Mouse (Mus musculus) forebrain, embryonic 16.5 days (tissue): ENCODE data around the gene Ecd. TPM values are rescaled to one million over a fixed set of nuclear protein-coding genes. Genes with fewer than 3 reads are reported as not detected.
"Not testable (repeated sequence)": the region's sequence is repeated elsewhere in the genome, so short reads cannot be mapped to it uniquely, and the experiment has no call there.

Source experiments
- ATAC-seq: fragments of 200-750 bp; cut with Nextera tagmentation; 2 replicates; pipeline ENCODE4 v1.8.0; 2017; ENCODE audit warnings: mild to moderate bottlenecking, moderate library complexity
- H3K27ac ChIP-seq: fragments of 300-500 bp; sonication (generic); 2 replicates; pipeline ENCODE4 v1.5.1; 2014; ENCODE audit warnings: low read length, control low read depth
- H3K27me3 ChIP-seq: fragments of 300-500 bp; sonication (generic); replicated peaks from 2 replicates; pipeline ENCODE4 v1.6.1; 2014; ENCODE audit warnings: low read length; ENCODE audit not compliant: control insufficient read depth, insufficient read depth
- H3K36me3 ChIP-seq: fragments of 300-500 bp; sonication (generic); 2 replicates; pipeline ENCODE4 v1.6.1; 2014; ENCODE audit not compliant: control insufficient read depth, insufficient read depth
- H3K4me1 ChIP-seq: fragments of 300-500 bp; sonication (generic); replicated peaks from 2 replicates; pipeline ENCODE4 v1.6.1; 2014; ENCODE audit warnings: low read length; ENCODE audit not compliant: control insufficient read depth, insufficient read depth
- H3K4me2 ChIP-seq: fragments of 300-500 bp; sonication (generic); 2 replicates; pipeline ENCODE4 v1.6.1; 2014; ENCODE audit warnings: mild to moderate bottlenecking, low read length, control low read depth
- H3K4me3 ChIP-seq: fragments of 300-500 bp; sonication (generic); replicated peaks from 2 replicates; pipeline ENCODE4 v1.5.1; 2014; ENCODE audit warnings: mild to moderate bottlenecking, low read length, control low read depth
- H3K9ac ChIP-seq: fragments of 300-500 bp; sonication (generic); replicated peaks from 2 replicates; pipeline ENCODE4 v1.6.1; 2014; ENCODE audit warnings: low read depth, low read length, control low read depth
- H3K9me3 ChIP-seq: fragments of 300-500 bp; sonication (generic); 2 replicates; pipeline ENCODE4 v1.6.1; 2016; ENCODE audit warnings: low read length; ENCODE audit not compliant: control insufficient read depth
- WGBS: fragments of 180-500 bp; shearing (Covaris S2); extraction: QIAGEN DNeasy Blood & Tissue Kit; methylation state at CpG from one replicate; pipeline ENCODE4 v1.1.7; 2014; 5-methylcytosine and 5-hydroxymethylcytosine counted together
- polyA plus RNA-seq: library from polyadenylated mRNA; unstranded; fragments of >200 nt; fragmentation: Nextera tagmentation; extraction: Ambion mirVana; gene quantifications from 2 replicates; pipeline ENCODE4 v1.2.1, GENCODE M21; 2015

Ecd gene
- polyA plus RNA-seq, 1 experiment from 2014 or later, result 57.6 TPM

GRCm38 (mm10) chr14:20340149-20340548 lies 7.8 kb downstream of the Ecd start:
- 81% methylated on average over 8 of the region's 8 CpGs for WGBS
- H3K4me2 ChIP-seq, result no peak overlapping the region
- H3K9me3 ChIP-seq, result no peaks in the 10 kb centered on the region
- H3K27me3 ChIP-seq, result no peaks in the 10 kb centered on the region
- no peak for ATAC-seq
- H3K27ac ChIP-seq, result no peak overlapping the region
- no peak overlapping the region for H3K4me3 ChIP-seq
- H3K4me1 ChIP-seq, result no peaks in the 10 kb centered on the region
- no peak overlapping the region for H3K9ac ChIP-seq
- H3K36me3 ChIP-seq, result peaks cover 21% of the 10 kb centered on the region

GRCm38 (mm10) chr14:20339415-20339814 lies 8.5 kb downstream of the Ecd start:
- no peak overlapping the region for H3K27ac ChIP-seq
- 95% methylated on average over 5 of the region's 5 CpGs for WGBS
- H3K4me1 ChIP-seq, result no peaks in the 10 kb centered on the region
- no peaks in the 10 kb centered on the region for H3K27me3 ChIP-seq
- peaks cover 22% of the 10 kb centered on the region for H3K36me3 ChIP-seq
- no peak overlapping the region for H3K4me3 ChIP-seq
- no peaks in the 10 kb centered on the region for H3K9me3 ChIP-seq
- H3K4me2 ChIP-seq, result no peak overlapping the region
- H3K9ac ChIP-seq, result no peak overlapping the region
- no peak for ATAC-seq

- no peaks in the 10 kb centered on the region for H3K4me1 ChIP-seq
- peaks cover 40% of the 10 kb centered on the region for H3K36me3 ChIP-seq
- H3K4me3 ChIP-seq, result no peak overlapping the region
- WGBS, result 89% methylated on average over 4 of the region's 4 CpGs
- H3K27ac ChIP-seq, result no peak overlapping the region
- ATAC-seq, result no peak
- no peak overlapping the region for H3K9ac ChIP-seq
- no peak overlapping the region for H3K4me2 ChIP-seq
- no peaks in the 10 kb centered on the region for H3K27me3 ChIP-seq
- no peaks in the 10 kb centered on the region for H3K9me3 ChIP-seq
Measured at GRCm38 (mm10) chr14:20331316-20331715, 16.6 kb downstream of the Ecd start.

GRCm38 (mm10) chr14:20328474-20328873 lies 19.4 kb downstream of the Ecd start:
- Histone ChIP-seq H3K4me2 (no peak overlapping the region), H3K36me3 (peaks cover 37% of the 10 kb centered on the region), H3K4me1 (no peaks in the 10 kb centered on the region), H3K9ac (no peak overlapping the region), H3K9me3 (no peaks in the 10 kb centered on the region), H3K27me3 (no peaks in the 10 kb centered on the region), H3K27ac (no peak overlapping the region), H3K4me3 (no peak overlapping the region)
- ATAC-seq, result no peak
- 69% methylated on average over 9 of the region's 9 CpGs for whole genome bisulfite sequencing

GRCm38 (mm10) chr14:20324196-20324595 lies 23.7 kb downstream of the Ecd start:
- H3K27ac ChIP-seq, result no peak overlapping the region
- no peak for ATAC-seq
- WGBS, result 96% methylated on average over 9 of the region's 9 CpGs

GRCm38 (mm10) chr14:20319420-20319819 lies 28.5 kb downstream of the Ecd start:
- H3K36me3 ChIP-seq, result peaks cover 17% of the 10 kb centered on the region; the same call in 1 of the 2 replicates
- ATAC-seq, result no peak
- no peaks in the 10 kb centered on the region for H3K27me3 ChIP-seq
- H3K27ac ChIP-seq, result no peak overlapping the region
- H3K4me1 ChIP-seq, result no peaks in the 10 kb centered on the region
- H3K9me3 ChIP-seq, result no peaks in the 10 kb centered on the region
- H3K9ac ChIP-seq, result no peak overlapping the region
- no peak overlapping the region for H3K4me2 ChIP-seq
- 72% methylated on average over 3 of the region's 3 CpGs for WGBS
- no peak overlapping the region for H3K4me3 ChIP-seq

More at GRCm38 (mm10) chr14:20324196-20324595, 23.7 kb downstream of the Ecd start:
- Histone ChIP-seq H3K4me3 (no peak overlapping the region), H3K4me2 (no peak overlapping the region), H3K4me1 (no peaks in the 10 kb centered on the region), H3K36me3 (peaks cover 36% of the 10 kb centered on the region), H3K9me3 (no peaks in the 10 kb centered on the region), H3K27me3 (no peaks in the 10 kb centered on the region), H3K9ac (no peak overlapping the region)

- no peaks in the 10 kb centered on the region for H3K27me3 ChIP-seq
- ATAC-seq, result no peak
- no peaks in the 10 kb centered on the region for H3K4me1 ChIP-seq
- H3K4me3 ChIP-seq, result no peak overlapping the region
- no peaks in the 10 kb centered on the region for H3K9me3 ChIP-seq
- no peak overlapping the region for H3K9ac ChIP-seq
- H3K4me2 ChIP-seq, result no peak overlapping the region
- H3K36me3 ChIP-seq, result peaks cover 5% of the 10 kb centered on the region; the same call in 1 of the 2 replicates
- no peak overlapping the region for H3K27ac ChIP-seq
- WGBS, result 84% methylated on average over 1 of the region's 1 CpGs
Measured at GRCm38 (mm10) chr14:20315137-20315536, 32.8 kb downstream of the Ecd start.

- not testable (repeated sequence) for H3K9me3 ChIP-seq
- 86% methylated on average over 2 of the region's 2 CpGs for WGBS
Measured at GRCm38 (mm10) chr14:20305085-20305484, 42.8 kb downstream of the Ecd start.

GRCm38 (mm10) chr14:20298131-20298530 lies 49.8 kb downstream of the Ecd start:
- Histone ChIP-seq H3K4me1 (peaks cover 5% of the 10 kb centered on the region), H3K4me3 (no peak overlapping the region), H3K27ac (no peak overlapping the region), H3K9ac (no peak overlapping the region), H3K4me2 (no peak overlapping the region), H3K9me3 (no peaks in the 10 kb centered on the region), H3K36me3 (no peaks in the 10 kb centered on the region), H3K27me3 (no peaks in the 10 kb centered on the region)
- ATAC-seq, result no peak
- WGBS, result 80% methylated on average over 3 of the region's 3 CpGs

More at GRCm38 (mm10) chr14:20305085-20305484, 42.8 kb downstream of the Ecd start:
- H3K27me3 ChIP-seq, H3K4me1 ChIP-seq, H3K4me3 ChIP-seq, ATAC-seq, H3K27ac ChIP-seq, H3K36me3 ChIP-seq, H3K4me2 ChIP-seq, H3K9ac ChIP-seq: not testable (repeated sequence)

- H3K9me3 ChIP-seq, result no peaks in the 10 kb centered on the region
- no peak overlapping the region for H3K27ac ChIP-seq
- no peak overlapping the region for H3K4me3 ChIP-seq
- H3K36me3 ChIP-seq, result no peaks in the 10 kb centered on the region
- no peak for ATAC-seq
- H3K9ac ChIP-seq, result no peak overlapping the region
- no peaks in the 10 kb centered on the region for H3K27me3 ChIP-seq
- H3K4me2 ChIP-seq, result no peak overlapping the region
- WGBS, result 84% methylated on average over 3 of the region's 3 CpGs
- H3K4me1 ChIP-seq, result peaks cover 5% of the 10 kb centered on the region
Measured at GRCm38 (mm10) chr14:20297616-20298015, 50.3 kb downstream of the Ecd start.
